Mouse (Mus musculus): ENCODE data around the gene Gm42906.

Gene Gm42906

DNA sequence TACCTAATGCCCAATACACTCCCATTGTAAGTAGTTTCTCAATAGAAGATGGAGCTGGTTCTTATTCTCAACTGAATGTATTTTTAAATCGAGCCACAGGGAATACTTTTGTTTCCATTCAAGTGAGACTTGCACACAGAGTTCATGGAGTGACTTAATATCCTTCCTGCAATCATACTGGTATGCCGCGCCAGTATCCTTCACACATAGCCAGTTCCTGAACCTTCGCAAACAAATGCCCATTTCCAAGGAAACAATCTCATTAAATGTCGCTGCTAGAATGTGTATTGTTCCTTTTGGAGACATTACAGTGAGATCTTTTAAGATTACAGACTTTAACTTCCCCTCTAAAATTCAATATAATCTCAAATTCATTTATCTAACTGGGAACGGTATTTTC is 239.3 kb downstream of the Gm42906 start:
- DNase-seq (ENCODE audit: low spot score): no peak

GRCm38 (mm10) chr5:151187336-151187735 is 240.6 kb downstream of the Gm42906 start:
- no peak for DNase-seq (ENCODE audit: low spot score)

DNA sequence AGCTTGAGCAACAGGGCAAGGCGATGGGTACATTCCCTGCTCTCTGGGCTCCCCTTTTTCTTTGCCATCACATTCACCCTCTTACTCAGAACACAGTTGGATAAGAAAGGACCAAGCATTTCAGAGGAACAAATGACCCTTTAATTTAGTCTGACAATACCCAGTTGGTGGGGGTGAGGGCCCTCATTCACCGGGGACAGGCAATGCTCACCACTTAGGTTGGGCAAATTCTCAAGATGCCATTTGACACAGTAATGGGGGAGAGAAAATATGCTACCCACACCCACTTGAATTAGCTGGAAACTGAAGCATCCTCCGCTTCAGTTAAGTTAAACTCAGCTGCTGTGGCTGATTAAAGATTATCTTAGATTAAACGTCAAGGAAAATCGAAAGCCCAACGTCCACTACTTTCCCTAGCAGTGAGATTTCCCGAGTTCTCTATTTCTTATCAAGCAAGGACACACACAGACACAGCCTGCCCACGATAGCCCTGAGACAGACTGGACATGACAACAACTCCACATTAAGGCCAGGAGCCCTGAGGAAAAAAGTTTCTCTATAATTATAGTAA is 242.6 kb downstream of the Gm42906 start:
- no peak for DNase-seq (ENCODE audit: low spot score)

DNA sequence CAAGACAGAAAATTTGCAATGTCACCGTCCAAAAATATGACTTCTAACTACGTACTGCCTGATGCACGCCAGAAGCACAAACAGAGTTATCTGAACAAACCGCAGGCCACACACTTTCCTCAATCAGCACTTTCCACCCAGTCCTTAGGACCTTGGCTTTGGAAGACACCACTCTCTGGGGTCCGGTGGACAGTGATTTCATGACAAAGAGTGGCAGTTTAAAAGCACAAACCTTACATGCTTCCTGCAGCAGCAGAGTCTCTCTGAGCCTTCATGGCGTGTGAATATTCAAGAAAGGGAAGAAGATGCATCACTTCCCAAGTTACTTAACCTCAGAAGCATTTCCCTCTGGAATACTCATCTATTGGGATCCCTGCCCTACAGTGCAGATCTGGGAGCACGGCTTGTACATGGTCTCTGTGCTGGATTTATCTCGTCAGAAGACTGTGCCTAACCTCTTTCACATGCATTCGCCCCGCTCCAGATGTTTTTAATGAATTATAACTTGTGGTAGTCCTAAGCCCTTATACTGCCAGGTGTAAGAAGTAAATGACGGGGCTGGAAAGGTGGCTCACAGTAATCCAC is 244.2 kb downstream of the Gm42906 start:
- DNase-seq (ENCODE audit: low spot score): no peak

GRCm38 (mm10) chr5:151181288-151181687 is 246.7 kb downstream of the Gm42906 start:
- DNase-seq (ENCODE audit: low spot score): no peak

DNA sequence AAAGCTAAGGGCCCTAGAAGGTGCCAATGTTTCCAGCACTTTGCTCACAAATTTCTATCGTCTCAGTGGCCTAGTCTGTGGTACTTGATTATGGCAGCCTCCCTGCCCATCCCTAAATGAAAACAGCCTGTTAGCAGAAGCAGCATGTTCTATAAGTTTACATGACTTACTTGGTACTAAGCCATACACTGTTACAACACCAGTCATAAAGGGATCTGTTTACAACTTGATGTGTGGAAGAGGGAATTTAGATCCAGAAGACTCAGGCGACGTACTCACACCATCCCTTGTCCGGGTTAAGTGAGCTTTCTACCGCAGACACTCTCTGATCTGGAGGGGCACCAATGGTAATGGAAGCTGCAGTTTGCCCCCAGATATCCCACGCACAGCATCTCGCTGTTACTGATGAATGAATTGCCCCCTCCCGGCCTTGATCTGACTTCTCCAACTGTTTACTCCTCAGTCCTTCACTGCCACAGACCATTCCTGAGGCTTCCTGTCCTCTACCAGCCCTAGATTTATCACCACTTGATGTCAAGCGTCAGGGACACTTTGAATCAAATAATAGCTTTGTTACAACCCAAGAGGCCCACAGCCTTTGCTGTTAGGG is 247.7 kb downstream of the Gm42906 start:
- DNase-seq (ENCODE audit: low spot score): no peak

DNA sequence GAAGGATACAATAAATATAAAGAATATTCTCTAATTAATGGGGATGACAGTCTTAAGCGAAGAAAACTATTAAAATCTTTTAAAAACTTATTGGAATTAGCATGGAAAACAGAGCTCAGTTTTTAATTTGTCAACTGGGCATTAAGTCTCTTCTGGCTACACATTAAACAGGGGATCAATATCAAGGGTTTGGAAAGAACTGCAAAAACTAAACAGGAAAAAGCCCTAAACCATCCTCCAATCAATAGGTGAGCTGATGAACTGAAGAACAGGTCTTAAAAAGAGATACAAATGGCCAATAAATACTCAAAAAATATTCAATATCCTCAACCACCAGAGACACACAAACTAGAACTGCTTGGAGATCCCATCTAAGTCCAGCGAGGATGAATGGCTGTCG is 250.8 kb downstream of the Gm42906 start:
- DNase-seq (ENCODE audit: low spot score): no peak

DNA sequence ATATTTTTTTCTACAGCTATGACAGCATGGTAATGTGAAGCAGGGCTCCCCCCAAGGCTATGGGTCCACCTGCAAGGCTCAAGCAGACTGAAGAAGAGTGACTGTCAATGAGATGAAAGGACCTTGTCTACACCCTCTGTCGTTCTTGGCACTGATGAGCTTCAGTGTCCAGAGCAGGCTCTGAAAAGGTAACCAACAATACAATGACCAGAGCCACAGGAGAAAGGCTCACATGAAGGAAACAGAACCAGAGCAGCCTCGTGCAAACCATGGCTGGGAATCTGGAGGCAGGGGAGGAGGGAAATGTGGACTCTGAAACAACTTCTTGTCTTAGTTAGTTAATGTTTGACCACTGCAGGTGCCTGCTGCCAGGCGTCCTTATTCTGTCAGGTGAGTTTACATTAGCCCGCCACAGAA is 252.1 kb downstream of the Gm42906 start:
- no peak for DNase-seq (ENCODE audit: low spot score)

GRCm38 (mm10) chr5:151174485-151175460 is 253.2 kb downstream of the Gm42906 start:
- DNase-seq (ENCODE audit: low spot score): no peak

GRCm38 (mm10) chr5:151173774-151174173 is 254.2 kb downstream of the Gm42906 start:
- no peak for DNase-seq (ENCODE audit: low spot score)

- no peak for DNase-seq (ENCODE audit: low spot score)
These were observed 257.7 kb downstream of the Gm42906 start for GRCm38 (mm10) chr5:151170168-151170750.

DNA sequence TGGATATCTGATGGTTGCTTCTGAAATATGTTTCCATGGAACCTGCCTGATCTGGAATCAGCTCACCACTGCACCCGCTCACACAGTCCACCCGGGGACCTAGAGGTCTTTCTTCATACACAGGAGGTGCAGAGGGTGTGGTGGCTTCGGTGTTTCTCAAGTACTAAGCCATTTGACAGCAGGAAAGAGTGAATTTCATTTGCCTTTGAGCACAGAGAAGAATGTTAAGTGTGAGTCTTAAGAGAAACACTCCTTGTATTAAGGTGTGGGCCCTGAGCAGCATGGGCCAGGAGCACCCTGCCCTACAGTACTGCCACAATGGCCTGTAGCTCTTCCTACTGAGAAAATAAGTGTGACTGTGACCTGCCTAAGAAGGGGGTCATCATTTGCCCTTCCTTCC is 259.8 kb downstream of the Gm42906 start:
- no peak for DNase-seq (ENCODE audit: low spot score)

GRCm38 (mm10) chr5:151167641-151168040 is 260.3 kb downstream of the Gm42906 start:
- DNase-seq (ENCODE audit: low spot score): no peak

DNA sequence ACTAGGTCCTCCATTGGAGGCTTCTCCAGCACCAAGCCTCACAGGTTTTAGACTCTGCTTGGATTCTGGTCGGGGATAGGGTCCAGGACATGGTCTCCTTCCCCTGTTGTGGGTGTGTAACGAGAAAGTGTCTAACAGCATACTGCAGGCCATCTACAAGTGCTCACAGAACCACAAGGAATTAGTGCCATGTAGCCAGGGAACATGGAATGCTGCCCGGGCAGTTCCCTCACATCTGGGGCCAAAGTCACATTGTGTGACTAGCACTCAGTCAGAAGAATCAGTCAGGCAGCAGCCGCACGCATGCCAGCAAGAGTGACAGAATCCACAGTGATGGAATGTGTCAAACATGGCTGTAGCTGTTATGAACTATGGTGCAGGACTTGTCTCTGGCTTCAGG is 261.7 kb downstream of the Gm42906 start:
- DNase-seq (ENCODE audit: low spot score): peak; percentile 43

DNA sequence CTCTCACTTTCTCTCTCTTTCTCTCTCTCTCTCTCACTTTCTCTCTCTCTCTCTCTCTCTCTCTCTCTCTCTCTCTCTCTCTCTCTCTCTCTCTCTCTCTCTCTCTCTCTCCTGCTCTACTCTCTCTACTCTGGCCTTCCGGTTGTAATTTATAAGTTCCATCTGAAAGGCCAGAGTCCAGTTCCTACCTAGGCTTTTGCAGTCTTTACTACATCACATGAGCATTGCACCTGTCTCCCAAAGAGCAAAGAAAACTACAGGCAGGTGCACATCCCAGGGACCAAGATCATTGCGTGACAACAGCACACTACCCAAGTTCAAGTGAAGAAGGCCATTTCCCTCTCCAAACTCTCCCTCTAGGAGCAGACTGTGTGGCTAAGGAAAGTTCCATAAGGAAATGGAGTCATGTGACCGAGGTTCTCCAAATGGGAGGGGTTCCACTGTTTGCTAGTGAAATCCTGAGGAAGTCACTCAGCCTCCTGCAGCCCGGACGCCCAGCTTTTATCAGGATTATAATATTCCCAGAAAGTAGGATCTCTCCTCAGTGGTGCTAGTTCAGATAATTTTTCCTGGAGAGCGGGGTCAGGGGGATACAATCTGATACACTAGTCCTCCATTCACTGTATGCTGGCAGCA is 262.5 kb downstream of the Gm42906 start:
- no peak for DNase-seq (ENCODE audit: low spot score)

GRCm38 (mm10) chr5:151164815-151165214 is 263.1 kb downstream of the Gm42906 start:
- no peak for DNase-seq (ENCODE audit: low spot score)

GRCm38 (mm10) chr5:151162642-151163041 is 265.3 kb downstream of the Gm42906 start:
- no peak for DNase-seq (ENCODE audit: low spot score)

DNA sequence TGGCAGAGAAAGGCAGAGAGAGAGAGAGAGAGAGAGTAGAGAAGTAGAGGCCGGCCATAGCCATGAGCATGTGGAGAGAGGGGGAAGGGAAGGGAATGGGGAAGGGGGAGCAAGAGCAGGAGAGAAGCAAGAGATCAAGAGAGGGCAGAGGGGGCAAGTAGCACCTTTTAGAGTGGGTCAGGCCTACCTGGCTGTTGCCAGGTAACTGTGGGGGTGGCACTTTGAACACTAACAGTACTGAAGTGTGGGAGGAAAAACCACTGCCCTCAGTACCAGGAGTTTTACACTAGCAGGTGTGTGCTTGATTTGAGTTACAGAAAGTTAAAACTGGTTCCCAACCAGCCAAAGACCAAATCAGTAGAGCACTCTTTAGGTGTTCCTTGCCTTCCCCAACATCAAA is 272.7 kb downstream of the Gm42906 start:
- DNase-seq (ENCODE audit: low spot score): no peak

DNA sequence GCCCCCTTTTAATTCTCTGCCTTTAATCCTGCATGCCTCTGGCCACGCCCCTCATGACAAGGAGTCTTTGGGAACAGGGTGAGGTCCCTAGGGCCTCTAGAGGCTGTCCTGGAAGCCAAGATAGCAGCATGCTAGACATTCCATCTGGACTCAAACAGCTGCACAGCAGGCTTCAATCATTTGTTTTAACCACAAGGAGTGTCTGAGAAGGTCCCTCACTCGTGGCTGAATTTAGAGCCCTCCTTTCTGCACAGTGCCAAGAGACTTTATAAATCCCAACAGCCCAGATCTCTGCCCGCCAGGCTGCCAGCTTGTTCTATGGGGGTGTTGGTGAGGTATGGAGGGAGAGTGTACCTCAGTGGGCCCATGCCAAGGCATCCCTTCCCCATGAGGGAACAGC is 273.2 kb downstream of the Gm42906 start:
- DNase-seq (ENCODE audit: low spot score): no peak

GRCm38 (mm10) chr5:151154030-151154429 is 273.9 kb downstream of the Gm42906 start:
- no peak for DNase-seq (ENCODE audit: low spot score)

DNA sequence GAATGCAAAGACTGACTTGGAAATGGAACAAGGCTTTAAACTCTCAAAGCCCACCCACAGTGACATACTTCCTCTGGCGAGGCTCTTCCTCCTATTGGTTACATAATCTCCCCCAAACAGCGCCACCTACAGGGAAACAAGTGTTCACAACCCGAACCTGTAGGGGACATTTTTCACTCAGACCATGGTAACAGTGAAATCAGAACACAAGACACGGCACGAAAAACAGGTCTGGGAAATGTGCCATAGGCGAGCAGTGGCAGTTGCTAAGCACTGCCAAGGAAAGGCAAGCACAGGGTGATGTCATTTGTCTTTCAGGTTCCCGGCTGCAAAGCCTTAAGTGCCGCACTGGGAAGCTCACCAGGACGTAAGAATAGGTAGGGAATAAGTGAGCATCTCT is 276.4 kb downstream of the Gm42906 start:
- no peak for DNase-seq (ENCODE audit: low spot score)

DNA sequence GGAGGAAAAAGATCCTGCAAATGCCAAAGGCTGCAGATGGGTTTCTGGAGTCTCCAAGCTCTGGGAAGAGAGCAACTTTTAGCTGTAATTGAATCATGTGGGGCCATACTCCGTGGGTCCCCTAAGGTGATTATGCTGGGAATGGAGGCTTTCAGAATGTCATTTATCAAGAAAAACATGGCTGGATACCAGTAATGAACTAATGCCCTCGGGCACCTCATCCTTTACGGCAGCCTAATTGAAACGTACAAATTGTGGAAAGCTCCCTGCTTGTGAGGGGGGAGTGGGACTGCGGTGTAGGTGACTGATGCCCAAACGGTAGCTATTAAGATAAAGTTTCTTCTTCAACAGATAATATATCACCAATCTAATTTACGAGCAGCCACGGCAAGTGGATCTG is 278.5 kb downstream of the Gm42906 start:
- no peak for DNase-seq (ENCODE audit: low spot score)
